Mouse (Mus musculus) CH12.LX (cell line): ENCODE results near the gene A830031A19Rik.

Experiments used
- CTCF ChIP-seq, 2 experiments: IDR thresholded peaks in 1 of 2; conservative IDR thresholded peaks in 1 of 2; 2 replicates each; pipeline ENCODE4 v1.5.1; 2011 to 2012; ENCODE audit warnings: low read depth in 2 of 2, low read length in 2 of 2, improper control_type of control experiment in 1 of 2, inconsistent platforms in 1 of 2, mild to moderate bottlenecking in 1 of 2, moderate library complexity in 1 of 2
- E2F4 ChIP-seq: IDR thresholded peaks from 2 replicates; pipeline ENCODE4 v1.6.1; 2011; ENCODE audit warnings: low read depth, low read length, improper control_type of control experiment; ENCODE audit not compliant: insufficient replicate concordance
- MAZ ChIP-seq: IDR thresholded peaks from 2 replicates; pipeline ENCODE4 v1.6.1; 2012; ENCODE audit warnings: low read depth, mild to moderate bottlenecking, inconsistent platforms, low read length, improper control_type of control experiment, moderate library complexity
- POLR2A ChIP-seq: IDR thresholded peaks from 2 replicates; pipeline ENCODE4 v1.6.1; 2011; ENCODE audit warnings: low read depth, mild to moderate bottlenecking, improper control_type of control experiment, low read length
- UBTF ChIP-seq: IDR thresholded peaks from 2 replicates; pipeline ENCODE4 v1.6.1; 2012; ENCODE audit warnings: low read depth, mild to moderate bottlenecking, inconsistent platforms, low read length, improper control_type of control experiment, moderate library complexity
- USF1 ChIP-seq: IDR thresholded peaks from 2 replicates; pipeline ENCODE4 v1.6.1; 2014; ENCODE audit warnings: low read depth, mild to moderate bottlenecking, inconsistent platforms, low read length, improper control_type of control experiment
- USF2 ChIP-seq: conservative IDR thresholded peaks from 2 replicates; pipeline ENCODE4 v1.6.1; 2011; ENCODE audit warnings: low read depth, low read length, improper control_type of control experiment

DNA sequence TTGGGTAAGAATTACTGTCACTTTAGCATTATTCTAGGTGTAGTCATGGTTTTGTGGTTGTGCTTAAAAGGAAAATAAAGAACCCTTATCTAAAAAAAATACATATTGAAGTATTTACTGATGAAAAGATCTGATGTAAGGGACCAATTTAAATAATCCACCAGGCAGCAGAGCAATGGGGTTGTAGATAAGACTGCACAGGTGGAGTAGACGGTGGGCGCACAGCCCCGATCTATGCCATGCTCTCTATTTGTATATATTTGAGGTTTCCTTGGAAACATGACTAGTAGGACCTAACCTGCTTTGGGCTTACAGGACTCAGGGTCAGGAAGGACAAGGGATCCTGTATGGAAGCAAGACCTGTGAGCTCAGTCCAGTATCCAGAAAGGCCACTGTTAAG lies 34.5 kb upstream of the A830031A19Rik start:
- TF ChIP-seq USF1 (no peak), MAZ (no peak), CTCF (conservative IDR thresholded peaks at IDR 0.05 in 1 of 2, IDR thresholded peaks at IDR 0.05 in 1 of 2; ENCODE audit: low read depth in 2 of 2, low read length in 2 of 2) (no peak), POLR2A (no peak), UBTF (no peak), E2F4 (no peak), USF2 (no peak)
